Mouse (Mus musculus): ENCODE results near the gene Pln. TPM values are rescaled to one million over a fixed set of nuclear protein-coding genes. Genes with fewer than 3 reads are reported as not detected.
A peak's percentile ranks its signal among the peaks of the same experiment; 100 is the strongest.

Gene Pln
- polyA plus RNA-seq, 2 experiments, result 0.29 to 1.8 TPM

DNA sequence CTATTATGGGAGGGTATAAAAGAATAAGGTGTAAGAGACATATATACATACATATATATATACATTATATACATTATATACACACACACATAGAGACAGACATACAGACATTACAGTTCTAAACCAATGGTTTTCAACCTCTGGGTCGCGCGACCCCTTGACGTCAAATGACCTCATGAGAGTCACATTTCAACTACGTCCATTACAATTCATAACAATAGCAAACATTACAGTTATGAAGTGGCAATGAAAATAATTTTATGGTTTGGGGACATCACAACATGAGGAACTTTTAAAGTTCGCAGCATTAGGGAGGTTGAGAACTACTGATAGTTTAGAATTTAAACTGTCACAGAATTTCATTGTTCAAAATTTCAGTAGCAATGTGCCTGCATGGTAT lies 40.8 kb downstream of the Pln start:
- TF ChIP-seq POLR2A (IDR thresholded peaks at IDR 0.05; ENCODE audit: borderline replicate concordance, extremely low read depth, insufficient read depth, insufficient read length), result no peak
- Histone ChIP-seq H3K27me3 (ENCODE audit: control insufficient read depth, insufficient read depth, low read length) (no peaks in the 10 kb centered on the region), H3K4me1 (ENCODE audit: control insufficient read depth, insufficient read depth, low read length) (peaks cover 21% of the 10 kb centered on the region), H3K36me3 (ENCODE audit: control insufficient read depth, insufficient read depth, low read length) (no peaks in the 10 kb centered on the region), H3K4me2 (replicated peaks; ENCODE audit: low read depth, low read length, severe bottlenecking) (peak overlapping the region; percentile 59), H3K9ac (ENCODE audit: low read depth, low read length, severe bottlenecking) (peak overlapping the region; percentile 98), H3K4me3 (replicated peaks; ENCODE audit: low read length) (peak overlapping the region; percentile 95), H3K9me3 (ENCODE audit: control insufficient read depth, low read length) (0 out of 2 replicates have a peak, but pooled peaks cover 4% of the 10 kb centered on the region), H3K27ac (replicated peaks; ENCODE audit: low read depth, low read length) (no peak overlapping the region)
- 68% methylated on average over 6 of the region's 6 CpGs for WGBS
- ATAC-seq (ENCODE audit: low FRiP score, low read depth) (no peak), DNase-seq (ENCODE audit: low spot score) (no peak)

DNA sequence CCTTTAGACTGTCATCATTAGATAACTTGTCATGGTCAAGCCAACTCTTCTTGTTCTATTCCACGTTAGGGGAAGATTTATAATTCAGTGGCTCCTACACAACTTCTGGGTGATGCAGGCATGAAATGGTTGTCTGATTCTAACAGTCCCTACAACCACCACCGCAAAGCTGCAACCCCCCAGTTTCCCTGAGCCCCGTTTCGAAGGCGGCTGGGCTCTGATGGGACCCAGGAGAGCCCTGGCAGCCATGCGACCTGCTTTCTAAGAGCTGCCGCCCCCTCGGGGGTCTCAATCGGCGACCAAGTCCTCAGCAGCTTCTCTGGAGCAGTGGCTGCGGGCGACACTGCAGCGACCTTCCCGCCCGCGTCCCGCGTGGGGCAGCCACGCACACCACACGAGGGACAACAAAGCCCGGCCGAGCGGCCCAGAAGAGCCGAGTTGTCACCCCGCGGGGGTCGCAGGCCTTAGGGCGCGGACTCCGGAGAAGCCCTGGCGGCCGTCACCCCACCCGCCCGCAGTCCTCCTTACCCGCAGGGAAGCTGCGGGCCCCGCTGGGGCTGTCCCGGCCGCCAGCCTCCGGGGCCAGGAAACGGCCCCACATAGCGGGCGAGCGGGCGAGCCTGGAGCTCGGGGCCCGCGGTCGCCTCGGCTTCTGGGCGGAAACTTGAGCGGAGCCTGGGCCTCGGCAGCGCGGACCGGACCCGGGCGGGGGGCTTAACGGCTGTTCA lies 41.7 kb downstream of the Pln start:
- ATAC-seq (ENCODE audit: low FRiP score, low read depth) (peak; percentile 81), DNase-seq (ENCODE audit: low spot score) (peak; percentile 49)
- Histone ChIP-seq H3K4me2 (replicated peaks; ENCODE audit: low read depth, low read length, severe bottlenecking) (peak overlapping the region; percentile 59), H3K4me1 (ENCODE audit: control insufficient read depth, insufficient read depth, low read length) (peaks cover 21% of the 10 kb centered on the region), H3K27ac (replicated peaks; ENCODE audit: low read depth, low read length) (peak overlapping the region; percentile 98), H3K9me3 (ENCODE audit: control insufficient read depth, low read length) (no peaks in the 10 kb centered on the region), H3K9ac (ENCODE audit: low read depth, low read length, severe bottlenecking) (peak overlapping the region; percentile 98), H3K36me3 (ENCODE audit: control insufficient read depth, insufficient read depth, low read length) (no peaks in the 10 kb centered on the region), H3K4me3 (replicated peaks; ENCODE audit: low read length) (peak overlapping the region; percentile 95), H3K27me3 (ENCODE audit: control insufficient read depth, insufficient read depth, low read length) (no peaks in the 10 kb centered on the region)
- under 1% methylated on average over 33 of the region's 59 CpGs for WGBS
- TF ChIP-seq POLR2A (IDR thresholded peaks at IDR 0.05; ENCODE audit: borderline replicate concordance, extremely low read depth, insufficient read depth, insufficient read length), result no peak

DNA sequence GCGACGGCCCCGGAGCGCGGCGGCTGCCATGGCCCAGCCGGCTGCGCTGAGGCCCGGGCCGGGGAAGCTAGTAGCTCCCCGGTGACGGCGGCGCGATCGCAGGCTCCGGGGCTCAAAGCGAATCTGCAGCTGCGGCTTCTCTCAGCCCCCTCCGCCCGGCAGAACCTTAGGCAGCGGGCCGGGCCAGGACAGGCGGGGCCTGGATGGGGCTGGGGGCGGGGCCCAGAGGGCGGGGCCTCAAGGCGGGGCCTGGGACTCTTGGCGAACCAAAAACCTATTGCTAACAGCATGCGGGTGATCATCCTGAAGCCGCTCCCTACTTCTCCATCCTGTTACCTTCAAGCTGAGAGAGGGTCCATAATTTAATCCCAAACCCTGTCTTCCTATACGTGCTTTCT lies 42.2 kb downstream of the Pln start, which contains the start of gene Cep85l:
Gene Cep85l (minus strand): TSS at position 239 of the 398 bp plus-strand sequence.
- DNase-seq (ENCODE audit: low spot score) (peak; percentile 93), ATAC-seq (ENCODE audit: low FRiP score, low read depth) (peak; percentile 98)
- Histone ChIP-seq H3K36me3 (ENCODE audit: control insufficient read depth, insufficient read depth, low read length) (no peaks in the 10 kb centered on the region), H3K27me3 (ENCODE audit: control insufficient read depth, insufficient read depth, low read length) (no peaks in the 10 kb centered on the region), H3K9ac (ENCODE audit: low read depth, low read length, severe bottlenecking) (peak within 1 kb of the TSS; percentile 98), H3K4me2 (replicated peaks; ENCODE audit: low read depth, low read length, severe bottlenecking) (peak within 1 kb of the TSS; percentile 59), H3K4me1 (ENCODE audit: control insufficient read depth, insufficient read depth, low read length) (peaks cover 21% of the 10 kb centered on the region), H3K27ac (replicated peaks; ENCODE audit: low read depth, low read length) (peak within 1 kb of the TSS; percentile 98), H3K4me3 (replicated peaks; ENCODE audit: low read length) (peak within 1 kb of the TSS; percentile 95), H3K9me3 (ENCODE audit: control insufficient read depth, low read length) (no peaks in the 10 kb centered on the region)
- WGBS, result 3% methylated on average over 29 of the region's 31 CpGs
- 0 out of 2 replicates have a peak, but pooled peaks have one; percentile 61 for TF ChIP-seq POLR2A (IDR thresholded peaks at IDR 0.05; ENCODE audit: borderline replicate concordance, extremely low read depth, insufficient read depth, insufficient read length)

DNA sequence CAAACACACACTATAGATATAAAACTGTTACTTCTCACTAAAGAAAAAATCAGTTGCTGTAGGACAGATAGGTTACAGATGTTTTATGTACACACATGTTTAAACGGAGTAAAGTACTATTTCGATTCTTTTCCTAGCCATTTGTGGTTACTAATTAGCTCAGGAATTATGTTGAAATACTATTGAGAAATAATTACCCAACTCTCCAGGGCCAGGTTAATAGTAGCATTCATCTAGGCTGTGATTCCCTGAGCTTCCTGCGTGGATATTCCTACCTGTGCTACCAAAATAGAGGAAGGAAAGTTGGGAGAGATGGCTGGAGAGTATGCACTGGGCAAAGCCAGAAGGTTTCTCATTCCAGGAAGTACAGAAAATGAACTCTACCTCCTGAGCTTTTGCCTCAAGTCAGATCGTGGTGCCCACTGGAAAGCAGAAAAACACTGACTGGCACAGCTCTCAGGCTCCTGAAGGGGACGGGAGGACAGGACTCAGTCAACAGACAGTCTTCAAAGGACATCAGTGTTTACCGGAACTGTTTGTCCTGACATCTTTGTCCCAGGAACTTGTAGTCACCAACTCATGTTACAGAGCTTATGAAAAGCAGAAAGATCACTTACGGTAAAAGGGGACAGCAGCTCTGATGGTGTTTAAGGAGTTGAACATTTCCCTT lies 45.4 kb downstream of the Pln start:
- ATAC-seq (ENCODE audit: low FRiP score, low read depth) (no peak), DNase-seq (ENCODE audit: low spot score) (no peak)
- no peak overlapping the region for H3K27ac ChIP-seq (replicated peaks; ENCODE audit: low read depth, low read length)
- H3K9ac ChIP-seq (ENCODE audit: low read depth, low read length, severe bottlenecking), result no peak overlapping the region
- H3K4me3 ChIP-seq (replicated peaks; ENCODE audit: low read length), result no peak overlapping the region
- 59% methylated on average over 7 of the region's 7 CpGs for WGBS
- TF ChIP-seq POLR2A (IDR thresholded peaks at IDR 0.05; ENCODE audit: borderline replicate concordance, extremely low read depth, insufficient read depth, insufficient read length), result no peak
- H3K9me3 ChIP-seq (ENCODE audit: control insufficient read depth, low read length), result no peaks in the 10 kb centered on the region
- H3K27me3 ChIP-seq (ENCODE audit: control insufficient read depth, insufficient read depth, low read length), result no peaks in the 10 kb centered on the region
- no peaks in the 10 kb centered on the region for H3K36me3 ChIP-seq (ENCODE audit: control insufficient read depth, insufficient read depth, low read length)
- peaks cover 9% of the 10 kb centered on the region for H3K4me1 ChIP-seq (ENCODE audit: control insufficient read depth, insufficient read depth, low read length)
- no peak overlapping the region for H3K4me2 ChIP-seq (replicated peaks; ENCODE audit: low read depth, low read length, severe bottlenecking)

DNA sequence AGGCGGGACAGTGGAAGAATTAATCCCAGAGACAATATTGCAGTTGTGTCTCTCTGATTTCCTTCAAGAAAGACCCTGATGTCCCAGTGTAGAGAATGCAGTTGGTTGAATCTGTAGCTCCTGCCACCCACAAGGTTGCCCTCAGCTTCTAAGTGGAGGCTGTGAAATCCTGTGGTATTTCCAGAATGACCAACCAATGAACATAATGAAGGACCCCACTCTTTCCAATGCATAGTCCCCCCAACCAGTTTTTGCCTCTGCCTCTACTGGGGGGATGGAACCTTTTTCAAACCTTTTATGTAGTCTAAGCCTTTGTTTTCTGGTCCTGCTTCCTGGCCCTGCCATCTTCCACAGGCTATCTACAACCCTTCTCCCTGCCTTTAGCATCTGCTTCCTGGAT lies 47.4 kb downstream of the Pln start:
- no peak overlapping the region for H3K9ac ChIP-seq (ENCODE audit: low read depth, low read length, severe bottlenecking)
- no peaks in the 10 kb centered on the region for H3K9me3 ChIP-seq (ENCODE audit: control insufficient read depth, low read length)
- ATAC-seq (ENCODE audit: low FRiP score, low read depth) (no peak), DNase-seq (ENCODE audit: low spot score) (no peak)
- no peak for TF ChIP-seq POLR2A (IDR thresholded peaks at IDR 0.05; ENCODE audit: borderline replicate concordance, extremely low read depth, insufficient read depth, insufficient read length)
- no peak overlapping the region for H3K4me3 ChIP-seq (replicated peaks; ENCODE audit: low read length)
- 91% methylated on average over 1 of the region's 1 CpGs for WGBS
- H3K36me3 ChIP-seq (ENCODE audit: control insufficient read depth, insufficient read depth, low read length), result no peaks in the 10 kb centered on the region
- H3K27ac ChIP-seq (replicated peaks; ENCODE audit: low read depth, low read length), result no peak overlapping the region
- H3K4me2 ChIP-seq (replicated peaks; ENCODE audit: low read depth, low read length, severe bottlenecking), result no peak overlapping the region
- 0 out of 2 replicates have a peak, but pooled peaks cover 3% of the 10 kb centered on the region for H3K4me1 ChIP-seq (ENCODE audit: control insufficient read depth, insufficient read depth, low read length)
- no peaks in the 10 kb centered on the region for H3K27me3 ChIP-seq (ENCODE audit: control insufficient read depth, insufficient read depth, low read length)

All from limb, embryonic 14.5 days (tissue).